Mouse (Mus musculus) cerebellum, postnatal 10 days (tissue): ENCODE results near the gene Smim27.
A peak's percentile ranks its signal among the peaks of the same experiment; 100 is the strongest.
"Not testable (repeated sequence)": the region's sequence is repeated elsewhere in the genome, so short reads cannot be mapped to it uniquely, and the experiment has no call there.

Experiments
- DNase-seq, 2 experiments: peaks; one replicate each; pipeline ENCODE4 v3.0.0; 2021; ENCODE audit warnings: mixed read lengths in 2 of 2

Gene Smim27

DNA sequence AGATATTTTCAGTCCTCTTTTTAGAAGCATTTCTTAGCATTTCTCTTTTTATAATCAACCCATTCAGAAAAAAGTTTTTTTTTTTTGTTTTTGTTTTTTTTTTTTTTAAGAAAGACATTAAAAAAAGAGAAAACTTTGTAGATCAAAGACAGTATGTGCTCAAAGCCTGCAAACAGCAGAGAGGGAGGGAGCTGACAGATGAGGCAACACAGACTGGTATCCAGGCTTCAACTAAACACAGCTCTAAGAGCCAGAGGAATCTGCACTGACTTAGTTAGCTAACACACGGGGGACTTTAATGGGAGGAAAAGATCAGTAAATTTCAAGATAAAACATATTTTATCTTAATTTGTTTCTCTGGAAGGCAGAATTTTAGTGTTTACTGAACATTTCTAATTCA, 5.1 kb upstream of the Smim27 start:
- DNase-seq, result no peak

DNA sequence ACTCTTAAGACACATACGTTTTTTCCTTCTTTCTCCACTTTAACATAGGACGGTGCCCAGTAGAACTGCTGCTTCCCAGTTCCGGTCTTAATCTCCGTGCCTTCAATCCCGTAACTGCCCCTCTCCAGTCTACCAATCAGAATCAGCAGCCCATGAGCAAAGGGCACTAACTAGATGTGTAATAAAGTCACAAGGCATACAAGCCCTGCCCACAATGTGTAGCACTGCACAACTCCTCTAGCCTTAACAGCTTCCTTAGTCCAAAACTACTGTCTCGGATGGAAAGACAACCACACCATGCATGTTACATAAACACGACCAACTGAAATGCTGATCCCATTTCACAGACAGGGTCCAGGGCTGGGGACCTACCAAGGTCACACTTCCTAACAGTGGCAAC, 1.7 kb upstream of the Smim27 start:
- DNase-seq, result no peak

DNA sequence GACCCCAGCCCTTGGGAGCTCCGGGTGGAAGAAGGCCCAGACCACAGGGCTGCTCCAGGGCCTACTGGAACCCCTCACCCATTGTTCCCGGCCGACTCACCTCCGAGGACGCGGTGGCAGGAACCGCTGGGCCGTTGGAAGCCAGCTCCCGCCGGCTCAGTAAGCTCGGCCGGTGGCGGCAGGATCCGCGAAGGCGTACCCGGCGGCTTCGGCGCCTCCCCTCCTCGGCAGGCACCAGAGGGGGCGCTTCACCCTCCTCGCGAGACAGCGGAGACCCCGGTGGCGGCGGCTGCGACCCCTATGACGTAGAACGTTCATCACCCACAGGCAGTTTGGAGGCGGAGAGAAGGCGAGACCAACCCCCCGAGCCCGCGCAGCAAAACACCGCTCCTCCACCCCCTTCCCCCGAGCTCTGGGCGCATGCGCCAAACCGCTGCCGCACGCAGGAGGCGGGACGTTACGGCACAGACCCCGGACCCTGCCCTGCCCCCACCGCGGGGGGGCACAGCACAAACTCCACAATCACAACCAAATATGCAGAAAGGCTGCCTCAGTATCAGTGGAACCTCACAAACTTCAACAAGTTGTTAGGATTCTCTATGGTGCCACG, 1.1 kb upstream of the Smim27 start:
- DNase-seq, result peak; percentile 92 to 96

DNA sequence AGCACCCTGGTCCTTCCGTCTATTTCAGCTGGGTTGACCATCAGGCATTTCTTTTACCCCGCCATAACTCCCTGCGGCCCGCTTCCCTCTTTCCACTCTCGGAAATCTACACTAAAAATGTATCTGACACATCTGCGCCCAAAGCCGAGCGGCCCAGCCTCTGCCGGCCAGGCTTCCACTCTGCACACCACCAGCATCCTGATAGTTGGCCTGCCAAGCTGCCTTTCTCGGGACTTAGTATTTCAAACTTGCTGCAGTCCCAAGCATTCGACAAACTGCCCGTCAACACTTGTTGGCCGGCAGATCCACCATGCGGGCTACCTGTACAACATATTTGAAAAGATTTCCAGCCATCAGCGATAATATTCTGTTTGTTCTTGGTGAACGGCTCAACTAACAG, 544 bp upstream of the Smim27 start:
- no peak for DNase-seq

DNA sequence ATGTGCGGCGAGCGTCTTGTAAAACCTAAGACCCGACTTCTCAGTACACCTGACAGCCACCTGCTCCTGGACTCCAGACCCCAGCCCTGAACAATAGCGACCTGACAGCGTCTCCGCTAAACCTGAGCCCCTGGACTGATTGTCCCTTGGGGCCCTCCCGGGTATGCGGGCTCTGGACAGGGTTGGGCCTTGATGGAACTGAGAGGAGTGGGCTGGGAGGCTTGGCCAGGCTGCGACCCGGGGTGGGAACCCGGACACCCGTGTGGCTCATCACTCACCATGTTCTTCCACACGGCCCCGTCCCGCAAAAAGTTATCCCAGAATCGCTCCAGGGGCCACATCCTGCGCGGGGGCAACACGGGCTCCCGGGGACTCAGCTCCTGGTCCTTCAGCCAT, 9.5 kb downstream of the Smim27 start:
- DNase-seq, result no peak

DNA sequence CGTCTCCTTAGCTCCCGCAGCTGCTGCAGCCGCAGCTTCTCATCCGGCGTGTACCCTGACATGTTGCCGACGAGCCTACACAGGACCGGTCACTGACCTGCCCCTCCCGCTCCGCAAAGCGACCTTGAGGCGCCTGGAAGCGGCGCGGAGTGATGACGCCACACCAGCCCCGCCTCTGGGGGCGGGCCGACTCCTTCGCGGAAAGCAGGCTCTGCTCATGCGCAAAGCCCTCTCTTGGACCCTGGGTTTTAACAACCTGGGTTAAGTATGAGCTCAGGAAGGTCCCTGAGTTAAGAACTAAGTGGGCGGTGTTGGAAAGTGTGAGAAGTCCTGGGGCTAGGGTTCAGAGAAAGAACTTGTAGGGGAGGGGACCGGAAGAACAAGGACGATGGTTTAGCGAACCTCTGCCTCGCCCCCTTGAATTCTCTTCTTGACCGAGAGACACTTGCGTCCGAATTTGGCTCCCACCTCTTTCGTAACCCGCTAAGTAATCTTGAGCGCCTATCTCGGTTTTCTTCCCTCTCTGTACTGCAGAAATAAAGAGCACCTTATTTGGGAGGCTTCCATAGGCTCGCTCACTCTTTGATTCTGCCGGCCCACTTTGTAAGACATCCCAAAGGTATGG, 10.0 kb downstream of the Smim27 start, which contains the start of gene Ndufb6:
Gene Ndufb6 (minus strand): TSS at position 146 of the 625 bp plus-strand sequence.
- peak; percentile 99 for DNase-seq

DNA sequence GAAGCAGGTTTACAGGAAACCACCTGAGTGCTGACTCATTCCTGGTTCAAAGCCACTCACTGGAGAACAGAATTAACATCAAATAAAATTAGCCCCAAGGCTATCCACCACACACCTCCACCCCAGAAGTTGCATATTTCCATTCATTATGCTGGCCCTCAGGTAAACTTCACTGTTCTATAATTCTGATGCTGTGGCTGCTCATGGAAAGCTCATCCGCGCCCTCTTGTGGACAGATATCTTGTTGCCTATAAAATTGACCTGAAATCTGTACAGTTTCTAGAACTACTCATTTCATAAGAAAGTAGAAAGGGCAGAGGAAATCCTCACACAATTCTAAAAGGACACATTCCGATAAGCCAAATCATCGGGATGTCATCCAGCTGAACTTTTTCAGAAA, 16.2 kb downstream of the Smim27 start:
- DNase-seq, result peak; percentile 83 to 87

DNA sequence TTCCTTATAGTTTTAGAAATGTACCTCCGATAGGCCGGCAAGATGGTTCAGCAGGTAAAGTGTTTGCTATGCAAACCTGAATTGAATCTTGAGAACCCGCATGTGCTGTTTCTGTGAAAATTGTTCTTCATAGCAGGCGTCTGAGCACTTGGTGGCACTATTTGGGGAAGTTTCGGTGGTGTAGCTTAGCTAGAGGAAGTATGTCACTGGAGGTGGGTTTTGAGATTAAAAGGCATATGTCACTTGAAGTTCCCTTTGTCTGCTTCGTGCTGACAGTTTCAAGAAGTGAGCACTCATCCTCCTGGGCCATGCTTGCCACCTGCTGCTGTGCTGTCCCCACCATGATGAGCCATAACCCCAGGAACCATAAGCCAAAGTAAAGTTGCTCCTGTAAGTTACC, 18.0 kb downstream of the Smim27 start:
- no peak for DNase-seq

DNA sequence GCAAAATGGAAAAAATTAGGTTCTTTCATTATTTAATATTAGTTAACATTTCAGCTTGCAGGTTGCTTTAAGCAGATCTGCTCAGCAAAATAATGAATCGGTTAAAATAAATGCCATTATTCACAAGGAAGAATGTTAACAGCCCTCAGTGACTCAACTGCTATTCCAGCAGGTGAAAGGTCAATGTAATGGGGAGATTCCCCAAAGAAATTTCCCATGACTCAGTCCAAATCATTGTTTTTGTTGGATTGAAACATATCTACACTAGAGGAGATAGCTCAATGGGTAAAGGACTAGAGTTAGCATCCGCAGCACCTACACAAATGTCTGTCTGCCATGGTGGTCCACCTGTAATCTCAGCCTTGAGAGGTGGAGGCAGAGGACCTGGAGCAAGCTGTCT, 19.7 kb downstream of the Smim27 start:
- DNase-seq, result no peak

DNA sequence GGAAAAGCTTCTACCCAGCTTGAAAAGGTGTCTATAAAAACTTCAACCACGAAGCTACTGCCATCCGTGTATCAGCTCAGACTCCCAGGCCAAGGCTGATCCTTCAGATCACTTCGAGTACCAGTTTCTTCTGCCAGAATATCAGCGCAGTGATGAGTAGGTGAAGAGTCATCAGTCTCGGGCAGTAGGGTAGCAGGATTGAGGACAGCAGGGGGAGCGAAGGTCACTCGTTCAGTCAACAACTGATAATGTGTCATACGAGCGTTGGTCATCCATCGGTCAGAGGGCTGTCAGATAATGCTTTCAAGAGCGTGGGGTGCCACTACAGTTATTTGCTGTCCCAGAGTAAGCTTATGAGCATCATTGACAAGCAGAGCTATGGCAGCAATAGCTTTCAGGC, 22.1 kb downstream of the Smim27 start:
- DNase-seq, result not testable (repeated sequence)

DNA sequence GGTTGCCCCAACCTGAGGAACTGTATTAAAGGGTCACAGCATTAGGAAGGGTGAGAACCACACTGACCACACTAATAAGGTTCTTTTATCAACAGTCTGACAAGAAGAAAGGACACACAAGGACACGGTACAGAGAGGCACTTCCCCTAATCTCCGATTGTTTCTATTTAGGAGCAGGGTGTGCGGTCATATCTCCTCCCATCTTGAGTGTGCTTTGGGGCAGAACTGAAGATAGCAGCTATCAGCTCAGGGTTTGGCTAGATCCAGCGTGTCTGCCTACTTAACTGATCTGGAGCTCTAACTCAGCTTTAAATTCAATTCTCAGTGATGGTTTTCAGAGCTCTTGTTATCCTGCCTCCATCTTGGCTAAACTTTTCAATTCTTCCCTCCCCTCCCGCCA, 29.8 kb downstream of the Smim27 start:
- DNase-seq, result no peak

DNA sequence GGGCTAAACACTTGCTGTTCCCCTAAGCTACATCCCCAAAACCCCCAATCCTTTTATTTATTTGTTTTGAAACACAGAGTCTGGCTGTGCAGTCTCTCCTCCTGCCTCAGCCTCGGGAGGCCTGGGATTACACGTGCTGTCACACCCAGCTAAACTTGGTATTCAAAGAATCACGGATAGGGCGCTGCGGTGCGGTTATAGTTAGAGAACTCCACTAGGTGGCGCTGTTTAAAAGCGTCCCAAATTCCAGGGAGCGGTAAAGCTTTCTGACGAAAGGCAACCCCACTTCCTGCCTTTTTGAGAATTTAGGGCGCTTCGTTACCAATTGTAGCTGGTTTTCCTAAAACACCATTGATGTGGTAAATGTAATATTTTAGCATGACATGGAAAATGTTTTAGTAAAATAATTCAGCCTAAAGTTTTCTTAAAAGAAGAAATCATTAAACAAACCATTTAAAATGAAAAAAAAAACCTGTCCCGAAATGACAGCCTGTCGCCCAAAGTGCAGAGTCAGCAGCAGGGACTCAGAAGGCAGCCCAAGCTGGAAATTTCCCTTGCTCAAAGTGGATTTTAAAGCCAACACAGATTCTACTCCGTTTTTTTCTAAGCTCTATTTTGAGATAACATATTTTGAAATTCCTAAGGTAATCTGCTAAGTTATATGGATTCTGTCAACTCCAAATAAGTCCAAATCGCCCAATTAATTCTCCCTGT, 31.9 kb downstream of the Smim27 start:
- peak; percentile 84 to 90 for DNase-seq

DNA sequence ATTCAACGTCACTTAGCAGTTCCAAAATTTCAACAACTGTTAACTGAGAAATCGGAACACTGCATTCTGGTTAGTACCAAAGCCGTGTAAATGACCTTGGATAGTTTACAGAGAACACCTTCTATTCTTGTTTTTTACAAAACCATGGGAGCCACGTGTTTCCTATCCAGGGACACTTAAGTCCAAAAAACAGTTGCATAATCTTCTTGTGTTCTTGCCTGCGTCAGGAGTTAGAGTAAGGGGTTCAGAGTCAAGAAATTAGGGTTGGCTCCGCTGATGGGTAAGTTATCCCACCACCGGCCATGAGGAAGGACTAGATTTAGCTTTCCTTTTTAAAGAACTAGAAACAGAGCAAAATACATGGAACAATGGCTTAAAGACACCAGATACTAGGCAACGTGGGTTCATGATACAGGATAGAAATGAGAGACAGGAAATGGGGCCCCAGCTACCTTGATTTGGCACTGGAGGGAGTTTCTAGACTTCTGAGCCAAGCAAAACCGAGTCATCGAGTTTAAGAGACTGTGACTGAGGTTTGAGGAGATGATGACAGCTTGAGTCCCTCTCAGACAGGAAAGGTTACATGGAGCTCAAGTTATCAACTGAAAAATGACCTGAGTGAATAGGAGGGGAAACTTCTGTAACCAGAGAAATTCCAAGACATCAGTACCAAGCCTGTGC, 33.2 kb downstream of the Smim27 start:
- no peak for DNase-seq

DNA sequence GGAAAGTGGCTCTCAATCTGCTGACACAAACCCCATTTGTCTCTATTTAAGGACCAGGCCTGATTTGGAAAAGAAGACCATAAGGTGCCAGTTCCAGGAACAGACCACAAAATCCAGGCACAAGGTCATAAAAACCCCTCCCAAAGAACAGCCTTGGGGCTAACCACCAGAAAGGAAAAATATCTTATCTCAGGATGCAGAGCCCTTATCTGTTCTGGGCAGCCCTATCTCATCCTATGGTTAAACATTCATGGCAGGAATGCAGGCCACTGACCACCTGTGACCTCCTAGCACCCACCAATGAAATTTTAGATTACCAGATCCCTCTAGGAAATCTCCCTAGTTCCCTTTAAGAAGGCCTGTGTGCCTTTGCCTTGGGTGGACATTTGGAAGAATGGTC, 40.3 kb downstream of the Smim27 start:
- DNase-seq, result no peak

DNA sequence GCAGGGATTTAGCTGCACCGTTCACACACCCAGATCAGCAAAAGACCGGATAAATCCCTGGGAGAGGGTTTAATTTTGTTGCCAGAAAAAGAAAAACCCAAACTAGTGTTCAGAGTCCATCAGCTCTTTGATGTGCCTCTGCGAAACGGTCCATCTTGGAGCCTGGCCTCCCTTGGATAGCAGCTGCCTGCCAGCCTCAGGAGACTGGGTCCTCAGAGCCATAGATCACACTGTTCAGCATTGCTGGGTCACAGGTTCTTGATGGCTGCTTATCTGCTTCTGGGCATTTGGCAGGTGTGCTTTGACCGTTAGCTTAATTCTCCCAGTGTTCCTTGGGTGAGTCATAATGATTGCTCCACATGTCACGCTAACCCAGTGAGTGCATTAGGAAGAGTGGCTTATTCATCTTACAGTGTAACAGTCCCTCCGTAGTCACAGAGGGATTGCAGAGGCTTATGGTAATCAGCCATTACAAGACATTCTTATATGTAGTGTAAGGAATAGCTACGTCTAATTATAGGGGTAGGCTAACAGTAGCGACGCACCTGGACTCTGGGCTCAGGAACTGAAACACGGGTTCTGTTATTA, 41.5 kb downstream of the Smim27 start:
- DNase-seq, result no peak

DNA sequence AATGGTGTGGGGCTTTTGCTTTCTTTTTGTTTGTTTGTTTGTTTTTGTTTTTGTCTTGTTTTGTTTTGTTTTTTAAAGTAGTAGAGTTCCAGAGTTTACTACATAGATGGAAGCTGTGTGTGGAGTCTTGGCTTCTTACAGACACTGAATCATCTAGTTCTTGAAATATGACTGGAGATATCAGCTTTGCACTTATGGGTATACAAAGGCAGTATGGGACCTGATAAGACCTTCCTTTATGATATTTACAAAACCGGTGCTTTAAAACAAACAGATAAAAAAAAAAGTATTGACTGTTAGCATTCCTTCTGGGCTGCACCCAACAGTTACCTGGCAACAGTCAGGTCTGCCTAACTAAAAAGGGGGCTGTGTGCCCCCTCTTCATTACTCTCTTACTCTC, 42.8 kb downstream of the Smim27 start:
- no peak for DNase-seq

DNA sequence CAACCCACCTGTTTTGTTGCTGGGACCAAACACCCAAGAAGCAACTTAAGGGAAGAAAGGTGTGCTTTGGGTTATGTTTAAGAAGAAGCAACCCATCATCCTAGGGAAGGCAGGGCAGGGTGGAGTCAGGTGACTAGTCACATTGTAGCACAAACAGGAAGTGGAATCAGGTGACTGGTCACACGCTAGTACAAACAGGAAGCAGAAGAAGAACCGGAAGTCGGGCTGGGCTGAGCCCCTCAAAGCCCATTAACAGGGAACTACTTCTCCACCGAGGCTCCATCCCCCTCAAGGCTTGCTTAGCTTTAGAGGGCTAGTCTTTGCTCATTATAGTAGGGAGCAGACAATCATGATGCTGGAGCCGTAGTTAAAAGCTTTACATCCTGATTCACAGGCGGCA, 43.6 kb downstream of the Smim27 start:
- no peak for DNase-seq

DNA sequence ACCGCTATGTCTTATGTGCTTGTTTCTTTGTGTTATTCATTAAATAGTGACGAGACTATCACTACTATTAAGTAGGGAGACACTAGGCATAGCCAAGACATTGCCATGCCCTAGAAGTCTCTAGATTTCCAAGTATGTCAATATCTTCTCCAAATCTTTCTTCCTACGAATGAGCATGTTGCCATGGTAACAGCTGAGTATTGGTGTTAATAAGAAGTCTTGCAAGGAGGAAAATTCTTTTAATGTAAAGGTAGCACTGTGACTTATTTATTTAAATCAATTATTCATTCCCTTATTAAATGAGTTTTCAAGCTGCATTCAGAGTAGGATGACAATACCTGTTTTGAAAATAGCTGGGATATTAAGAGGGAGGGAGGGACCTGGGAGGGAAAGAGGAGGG, 48.0 kb downstream of the Smim27 start:
- no peak for DNase-seq
